Mouse (Mus musculus): ENCODE measurements around the gene March4. TPM values are rescaled to one million over a fixed set of nuclear protein-coding genes. Genes with fewer than 3 reads are reported as not detected.

March4 gene
- polyA plus RNA-seq, 1 experiment from 2014 or later: not detected

DNA sequence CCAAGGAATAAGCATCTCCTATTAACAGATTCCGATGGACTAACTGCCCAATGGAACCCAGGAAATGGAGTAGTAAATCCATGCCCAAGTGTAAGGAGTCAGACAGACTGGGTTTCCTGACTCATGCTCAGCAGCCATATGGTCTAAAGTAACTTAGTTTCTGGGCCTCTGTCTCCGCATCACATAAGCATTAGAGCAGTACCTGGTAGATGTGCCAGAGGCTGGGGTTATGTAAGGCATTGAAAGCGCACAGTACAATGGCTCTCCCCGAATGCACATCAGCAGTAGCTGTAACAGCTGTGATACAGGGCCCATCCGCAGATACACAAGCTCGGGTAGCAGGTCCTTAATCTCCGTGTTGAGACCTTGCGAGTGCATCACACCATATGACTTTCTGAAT is 125.6 kb downstream of the March4 start:
- no peak for TF ChIP-seq CTCF (IDR thresholded peaks at IDR 0.05; ENCODE audit: low read depth)
- WGBS: 91% methylated on average over 8 of the region's 8 CpGs
- Histone ChIP-seq H3K27me3 (ENCODE audit: insufficient read depth, low read length) (no peaks in the 10 kb centered on the region), H3K9me3 (replicated peaks; ENCODE audit: low read length) (no peaks in the 10 kb centered on the region), H3K36me3 (ENCODE audit: insufficient read depth, low read length) (no peaks in the 10 kb centered on the region), H3K4me1 (replicated peaks; ENCODE audit: insufficient read depth, low read length) (no peaks in the 10 kb centered on the region), H3K27ac (no peak overlapping the region), H3K4me3 (replicated peaks; ENCODE audit: low read depth, low read length) (no peak overlapping the region), H3K9ac (ENCODE audit: low read depth, low read length) (no peak overlapping the region), H3K4me2 (ENCODE audit: low read length) (no peak overlapping the region)
- ATAC-seq (replicated peaks; ENCODE audit: low FRiP score, low read depth) (no peak), DNase-seq (ENCODE audit: low spot score) (no peak)

GRCm38 (mm10) chr1:72409936-72410335 is 126.8 kb downstream of the March4 start:
- Histone ChIP-seq H3K4me1 (replicated peaks; ENCODE audit: insufficient read depth, low read length) (no peaks in the 10 kb centered on the region), H3K4me3 (replicated peaks; ENCODE audit: low read depth, low read length) (no peak overlapping the region), H3K9ac (ENCODE audit: low read depth, low read length) (no peak overlapping the region), H3K36me3 (ENCODE audit: insufficient read depth, low read length) (no peaks in the 10 kb centered on the region), H3K27ac (no peak overlapping the region), H3K9me3 (replicated peaks; ENCODE audit: low read length) (no peaks in the 10 kb centered on the region), H3K4me2 (ENCODE audit: low read length) (no peak overlapping the region), H3K27me3 (ENCODE audit: insufficient read depth, low read length) (no peaks in the 10 kb centered on the region)
- ATAC-seq (replicated peaks; ENCODE audit: low FRiP score, low read depth) (no peak), DNase-seq (ENCODE audit: low spot score) (no peak)
- 60% methylated on average over 5 of the region's 5 CpGs for WGBS
- no peak for TF ChIP-seq CTCF (IDR thresholded peaks at IDR 0.05; ENCODE audit: low read depth)

- peak; percentile 20; the same call in 1 of the 2 replicates for TF ChIP-seq CTCF (IDR thresholded peaks at IDR 0.05; ENCODE audit: low read depth)
- 39% methylated on average over 14 of the region's 14 CpGs for WGBS
- no peak for ATAC-seq (replicated peaks; ENCODE audit: low FRiP score, low read depth)
These were observed 130.1 kb downstream of the March4 start for GRCm38 (mm10) chr1:72406505-72407079.

GRCm38 (mm10) chr1:72401331-72402069 is 135.2 kb downstream of the March4 start:
- no peak overlapping the region for H3K4me3 ChIP-seq (replicated peaks; ENCODE audit: low read depth, low read length)
- WGBS: 14% methylated on average over 8 of the region's 8 CpGs
- 0 out of 2 replicates have a peak, but pooled peaks cover 6% of the 10 kb centered on the region for H3K4me1 ChIP-seq (replicated peaks; ENCODE audit: insufficient read depth, low read length)
- no peak overlapping the region for H3K4me2 ChIP-seq (ENCODE audit: low read length)
- H3K9ac ChIP-seq (ENCODE audit: low read depth, low read length): no peak overlapping the region
- DNase-seq (ENCODE audit: low spot score) (peak; percentile 80), ATAC-seq (replicated peaks; ENCODE audit: low FRiP score, low read depth) (peak; percentile 85)
- no peak for TF ChIP-seq CTCF (IDR thresholded peaks at IDR 0.05; ENCODE audit: low read depth)
- no peaks in the 10 kb centered on the region for H3K36me3 ChIP-seq (ENCODE audit: insufficient read depth, low read length)
- H3K27ac ChIP-seq: no peak overlapping the region
- H3K27me3 ChIP-seq (ENCODE audit: insufficient read depth, low read length): no peaks in the 10 kb centered on the region
- H3K9me3 ChIP-seq (replicated peaks; ENCODE audit: low read length): no peaks in the 10 kb centered on the region

More at GRCm38 (mm10) chr1:72406505-72407079, 130.1 kb downstream of the March4 start:
- Histone ChIP-seq H3K4me2 (ENCODE audit: low read length) (no peak overlapping the region), H3K27me3 (ENCODE audit: insufficient read depth, low read length) (no peaks in the 10 kb centered on the region), H3K9me3 (replicated peaks; ENCODE audit: low read length) (no peaks in the 10 kb centered on the region), H3K9ac (ENCODE audit: low read depth, low read length) (no peak overlapping the region), H3K4me1 (replicated peaks; ENCODE audit: insufficient read depth, low read length) (0 out of 2 replicates have a peak, but pooled peaks cover under 1% of the 10 kb centered on the region), H3K36me3 (ENCODE audit: insufficient read depth, low read length) (no peaks in the 10 kb centered on the region), H3K27ac (no peak overlapping the region), H3K4me3 (replicated peaks; ENCODE audit: low read depth, low read length) (no peak overlapping the region)
- peak; percentile 10 for DNase-seq (ENCODE audit: low spot score)

DNA sequence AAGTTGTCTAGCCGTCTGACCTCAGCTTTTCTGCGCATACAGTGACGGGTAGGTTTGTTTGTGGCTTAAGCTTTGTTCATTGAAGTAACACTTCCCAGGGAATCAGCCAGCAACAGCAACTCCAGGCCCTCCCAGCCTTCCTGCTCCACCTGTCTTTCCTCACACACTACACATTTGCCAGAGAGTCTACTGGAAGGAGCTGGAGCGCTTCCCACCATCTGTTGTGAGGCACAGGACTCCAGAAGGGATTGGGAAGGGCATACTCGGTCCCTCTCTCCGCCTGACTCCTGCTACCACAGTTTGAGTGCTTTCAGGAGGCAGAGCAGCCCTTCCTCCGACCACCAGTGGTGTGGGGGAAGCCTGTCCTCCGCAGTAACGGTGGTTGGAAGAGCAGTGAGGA is 136.1 kb downstream of the March4 start:
- Histone ChIP-seq H3K4me3 (replicated peaks; ENCODE audit: low read depth, low read length) (no peak overlapping the region), H3K4me2 (ENCODE audit: low read length) (no peak overlapping the region), H3K4me1 (replicated peaks; ENCODE audit: insufficient read depth, low read length) (0 out of 2 replicates have a peak, but pooled peaks cover 6% of the 10 kb centered on the region), H3K27ac (no peak overlapping the region), H3K9me3 (replicated peaks; ENCODE audit: low read length) (no peaks in the 10 kb centered on the region), H3K27me3 (ENCODE audit: insufficient read depth, low read length) (no peaks in the 10 kb centered on the region), H3K9ac (ENCODE audit: low read depth, low read length) (no peak overlapping the region), H3K36me3 (ENCODE audit: insufficient read depth, low read length) (0 out of 2 replicates have a peak, but pooled peaks cover 2% of the 10 kb centered on the region)
- no peak for TF ChIP-seq CTCF (IDR thresholded peaks at IDR 0.05; ENCODE audit: low read depth)
- ATAC-seq (replicated peaks; ENCODE audit: low FRiP score, low read depth) (no peak), DNase-seq (ENCODE audit: low spot score) (peak; percentile 4)
- WGBS: 67% methylated on average over 9 of the region's 9 CpGs

DNA sequence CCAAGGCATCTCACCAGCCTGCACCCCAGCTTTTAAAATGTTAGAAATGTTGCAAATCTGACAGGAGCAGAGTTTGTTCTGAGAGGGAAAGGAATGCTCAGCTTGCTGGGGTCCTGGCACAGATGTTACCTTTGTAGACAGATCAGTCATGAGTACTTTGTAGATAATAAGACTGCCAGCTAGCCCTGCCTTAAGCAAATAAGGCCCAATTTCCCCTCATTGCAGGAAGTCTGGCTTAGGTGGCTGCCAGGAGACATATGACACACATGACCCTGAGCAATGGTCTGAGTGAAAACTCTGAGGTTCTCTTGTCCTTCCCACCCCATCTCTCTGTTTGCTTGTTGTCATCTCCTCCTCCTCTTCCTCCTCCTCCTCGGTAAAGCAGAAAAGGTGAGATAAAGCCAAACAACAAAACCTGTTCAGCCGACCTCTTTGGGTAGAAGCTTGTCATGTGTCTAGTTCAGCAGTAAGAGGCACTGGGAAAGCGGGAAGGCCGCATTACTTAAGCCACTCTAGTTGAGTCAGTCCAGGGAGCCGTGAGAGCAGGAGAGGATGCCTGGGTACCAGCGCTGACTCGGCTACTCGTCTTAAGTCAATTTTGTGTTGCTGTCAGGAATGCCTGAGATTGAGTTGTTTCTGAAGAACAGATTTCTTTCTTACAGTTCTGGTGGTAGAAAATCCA is 136.9 kb downstream of the March4 start:
- no peak overlapping the region for H3K27ac ChIP-seq
- TF ChIP-seq CTCF (IDR thresholded peaks at IDR 0.05; ENCODE audit: low read depth): no peak
- H3K4me3 ChIP-seq (replicated peaks; ENCODE audit: low read depth, low read length): no peak overlapping the region
- H3K4me2 ChIP-seq (ENCODE audit: low read length): no peak overlapping the region
- no peaks in the 10 kb centered on the region for H3K9me3 ChIP-seq (replicated peaks; ENCODE audit: low read length)
- 0 out of 2 replicates have a peak, but pooled peaks cover 6% of the 10 kb centered on the region for H3K4me1 ChIP-seq (replicated peaks; ENCODE audit: insufficient read depth, low read length)
- DNase-seq (ENCODE audit: low spot score) (no peak), ATAC-seq (replicated peaks; ENCODE audit: low FRiP score, low read depth) (no peak)
- H3K27me3 ChIP-seq (ENCODE audit: insufficient read depth, low read length): no peaks in the 10 kb centered on the region
- peaks cover 9% of the 10 kb centered on the region; the same call in 1 of the 2 replicates for H3K36me3 ChIP-seq (ENCODE audit: insufficient read depth, low read length)
- no peak overlapping the region for H3K9ac ChIP-seq (ENCODE audit: low read depth, low read length)
- 72% methylated on average over 8 of the region's 8 CpGs for WGBS

Data from kidney, postnatal 0 days (tissue).